Mouse (Mus musculus): ENCODE data around the gene Krtap17-1. TPM values are rescaled to one million over a fixed set of nuclear protein-coding genes. Genes with fewer than 3 reads are reported as not detected.

Gene Krtap17-1
- polyA plus RNA-seq, 1 experiment from 2014 or later, result not detected

- no peak for ATAC-seq (replicated peaks; ENCODE audit: insufficient number of reproducible peaks, insufficient read depth, low FRiP score, low read depth)
- H3K36me3 ChIP-seq, result no peaks in the 10 kb centered on the region
- no peak overlapping the region for H3K4me2 ChIP-seq
- no peak overlapping the region for H3K4me3 ChIP-seq
- no peak overlapping the region for H3K27ac ChIP-seq
- H3K9me3 ChIP-seq (replicated peaks), result no peaks in the 10 kb centered on the region
- no peak overlapping the region for H3K9ac ChIP-seq
- H3K27me3 ChIP-seq, result no peaks in the 10 kb centered on the region
- WGBS, result 49% methylated on average over 6 of the region's 6 CpGs
- H3K4me1 ChIP-seq (replicated peaks), result no peaks in the 10 kb centered on the region
Observed at GRCm38 (mm10) chr11:99964213-99964612, 29.6 kb downstream of the Krtap17-1 start.

DNA sequence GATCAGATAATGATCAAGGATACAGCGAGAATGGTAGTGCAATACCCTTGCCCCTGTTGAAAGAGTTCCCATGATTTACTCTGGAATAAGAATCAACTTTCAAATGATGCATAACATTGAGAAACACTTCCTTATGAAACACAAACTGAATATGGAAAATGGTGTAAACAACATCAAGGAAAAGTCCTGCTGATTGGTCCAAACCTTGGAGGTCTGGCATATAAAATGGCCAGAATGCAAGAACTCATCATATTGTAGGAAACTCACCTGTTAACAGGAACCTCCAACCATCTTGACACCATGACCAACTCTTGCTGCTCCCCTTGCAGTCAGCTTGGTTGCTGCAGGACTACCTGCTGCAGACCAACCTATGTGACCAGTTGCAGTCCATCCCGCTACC lies 45.6 kb downstream of the Krtap17-1 start, which contains the start of gene Krtap9-5:
Gene Krtap9-5 (plus strand): TSS at position 301 of the 400 bp plus-strand sequence.
- H3K27me3 ChIP-seq, result no peaks in the 10 kb centered on the region
- no peak for ATAC-seq (replicated peaks; ENCODE audit: insufficient number of reproducible peaks, insufficient read depth, low FRiP score, low read depth)
- no peak within 1 kb of the TSS for H3K4me3 ChIP-seq
- H3K4me1 ChIP-seq (replicated peaks), result no peaks in the 10 kb centered on the region
- H3K9me3 ChIP-seq (replicated peaks), result no peaks in the 10 kb centered on the region
- no peaks in the 10 kb centered on the region for H3K36me3 ChIP-seq
- H3K27ac ChIP-seq, result no peak within 1 kb of the TSS
- no peak within 1 kb of the TSS for H3K4me2 ChIP-seq
- H3K9ac ChIP-seq, result no peak within 1 kb of the TSS
- 75% methylated on average over 2 of the region's 2 CpGs for WGBS

Other genes starting within 250 kb of the Krtap17-1 start
- gene Gm11595, start 221.1 kb downstream of the Krtap17-1 start, polyA plus RNA-seq (2015; fragmentation: Nextera tagmentation; extraction: Ambion mirVana), result not detected in 2 replicates
- not detected in 2 replicates for gene Krtap4-8, start 213.3 kb downstream of the Krtap17-1 start, polyA plus RNA-seq (2015; fragmentation: Nextera tagmentation; extraction: Ambion mirVana)
- gene Krtap4-9, start 208.8 kb downstream of the Krtap17-1 start, polyA plus RNA-seq (2015; fragmentation: Nextera tagmentation; extraction: Ambion mirVana), result not detected in 2 replicates
- gene Gm11596, start 200.5 kb downstream of the Krtap17-1 start, polyA plus RNA-seq (2015; fragmentation: Nextera tagmentation; extraction: Ambion mirVana), result not detected in 2 replicates
- gene Gm11569, start 195.1 kb downstream of the Krtap17-1 start, polyA plus RNA-seq (2015; fragmentation: Nextera tagmentation; extraction: Ambion mirVana), result not detected in 2 replicates
- not detected in 2 replicates for gene Gm11554, start 189.5 kb downstream of the Krtap17-1 start, polyA plus RNA-seq (2015; fragmentation: Nextera tagmentation; extraction: Ambion mirVana)
- gene Krtap4-13, start 184.1 kb downstream of the Krtap17-1 start, polyA plus RNA-seq (2015; fragmentation: Nextera tagmentation; extraction: Ambion mirVana), result not detected in 2 replicates
- not detected in 2 replicates for gene Gm11564, start 178.3 kb downstream of the Krtap17-1 start, polyA plus RNA-seq (2015; fragmentation: Nextera tagmentation; extraction: Ambion mirVana)
- not detected in 2 replicates for gene 2300003K06Rik, start 155.9 kb downstream of the Krtap17-1 start, polyA plus RNA-seq (2015; fragmentation: Nextera tagmentation; extraction: Ambion mirVana)
- not detected in 2 replicates for gene Krtap4-16, start 142.4 kb downstream of the Krtap17-1 start, polyA plus RNA-seq (2015; fragmentation: Nextera tagmentation; extraction: Ambion mirVana)
- not detected in 2 replicates for gene Gm11568, start 136.1 kb downstream of the Krtap17-1 start, polyA plus RNA-seq (2015; fragmentation: Nextera tagmentation; extraction: Ambion mirVana)
- gene Gm11559, start 129.5 kb downstream of the Krtap17-1 start, polyA plus RNA-seq (2015; fragmentation: Nextera tagmentation; extraction: Ambion mirVana), result not detected in 2 replicates
- gene Krtap9-1, start 120.6 kb downstream of the Krtap17-1 start, polyA plus RNA-seq (2015; fragmentation: Nextera tagmentation; extraction: Ambion mirVana), result not detected in 2 replicates
- gene Gm11567, start 114.8 kb downstream of the Krtap17-1 start, polyA plus RNA-seq (2015; fragmentation: Nextera tagmentation; extraction: Ambion mirVana), result not detected in 2 replicates
- gene Krtap31-1, start 86.1 kb downstream of the Krtap17-1 start, polyA plus RNA-seq (2015; fragmentation: Nextera tagmentation; extraction: Ambion mirVana), result not detected in 2 replicates
- not detected in 2 replicates for gene Gm11565, start 79.2 kb downstream of the Krtap17-1 start, polyA plus RNA-seq (2015; fragmentation: Nextera tagmentation; extraction: Ambion mirVana)
- gene Krtap31-2, start 57.7 kb downstream of the Krtap17-1 start, polyA plus RNA-seq (2015; fragmentation: Nextera tagmentation; extraction: Ambion mirVana), result not detected in 2 replicates
- not detected in 2 replicates for gene Krtap9-5, start 45.5 kb downstream of the Krtap17-1 start, polyA plus RNA-seq (2015; fragmentation: Nextera tagmentation; extraction: Ambion mirVana)
- not detected in 2 replicates for gene Krtap29-1, start 14.9 kb downstream of the Krtap17-1 start, polyA plus RNA-seq (2015; fragmentation: Nextera tagmentation; extraction: Ambion mirVana)
- not detected in 2 replicates for gene Krtap16-1, start 7.4 kb downstream of the Krtap17-1 start, polyA plus RNA-seq (2015; fragmentation: Nextera tagmentation; extraction: Ambion mirVana)
- gene Krt33a, start 22.2 kb upstream of the Krtap17-1 start, polyA plus RNA-seq (2015; fragmentation: Nextera tagmentation; extraction: Ambion mirVana), result not detected in 2 replicates
- 0.09 TPM in 1 of 2 replicates, not detected in the other for gene Krt33b, start 35.9 kb upstream of the Krtap17-1 start, polyA plus RNA-seq (2015; fragmentation: Nextera tagmentation; extraction: Ambion mirVana)
- gene Krt34, start 47.6 kb upstream of the Krtap17-1 start, polyA plus RNA-seq (2015; fragmentation: Nextera tagmentation; extraction: Ambion mirVana), result not detected in 2 replicates
- gene Krt31, start 56.6 kb upstream of the Krtap17-1 start, polyA plus RNA-seq (2015; fragmentation: Nextera tagmentation; extraction: Ambion mirVana), result not detected in 2 replicates
- not detected in 2 replicates for gene Krt32, start 94.2 kb upstream of the Krtap17-1 start, polyA plus RNA-seq (2015; fragmentation: Nextera tagmentation; extraction: Ambion mirVana)
- gene Krt35, start 102.2 kb upstream of the Krtap17-1 start, polyA plus RNA-seq (2015; fragmentation: Nextera tagmentation; extraction: Ambion mirVana), result not detected in 2 replicates
- 0.10 TPM in 1 of 2 replicates, not detected in the other for gene Krt36, start 111.6 kb upstream of the Krtap17-1 start, polyA plus RNA-seq (2015; fragmentation: Nextera tagmentation; extraction: Ambion mirVana)
- gene Krt13, start 127.6 kb upstream of the Krtap17-1 start, polyA plus RNA-seq (2015; fragmentation: Nextera tagmentation; extraction: Ambion mirVana), result 0.45 and 0.62 TPM in 2 replicates
- 4.2 and 20.2 TPM in 2 replicates for gene Krt15, start 141.9 kb upstream of the Krtap17-1 start, polyA plus RNA-seq (2015; fragmentation: Nextera tagmentation; extraction: Ambion mirVana)
- 42.6 and 82.2 TPM in 2 replicates for gene Krt19, start 154.7 kb upstream of the Krtap17-1 start, polyA plus RNA-seq (2015; fragmentation: Nextera tagmentation; extraction: Ambion mirVana)
- gene Krt9, start 199.3 kb upstream of the Krtap17-1 start, polyA plus RNA-seq (2015; fragmentation: Nextera tagmentation; extraction: Ambion mirVana), result not detected in 2 replicates
- 3.0 and 4.8 TPM in 2 replicates for gene Krt14, start 213.6 kb upstream of the Krtap17-1 start, polyA plus RNA-seq (2015; fragmentation: Nextera tagmentation; extraction: Ambion mirVana)

Data from heart, embryonic 15.5 days (tissue).